Mouse (Mus musculus) kidney, embryonic 16.5 days (tissue): ENCODE data around the gene Fgfr4. TPM values are rescaled to one million over a fixed set of nuclear protein-coding genes. Genes with fewer than 3 reads are reported as not detected.
A peak's percentile ranks its signal among the peaks of the same experiment; 100 is the strongest.

Experiments
- ATAC-seq: fragments of 200-750 bp; cut with Nextera tagmentation; 2 replicates; pipeline ENCODE4 v1.8.0; 2017; ENCODE audit warnings: moderate TSS enrichment; ENCODE audit not compliant: low FRiP score, low TSS enrichment
- H3K27ac ChIP-seq: fragments of 300-500 bp; sonication (generic); 2 replicates; pipeline ENCODE4 v1.5.1; 2014; ENCODE audit warnings: low read length
- H3K27me3 ChIP-seq: fragments of 300-500 bp; sonication (generic); 2 replicates; pipeline ENCODE4 v1.6.1; 2014; ENCODE audit warnings: low read length, control low read depth, mixed read lengths; ENCODE audit not compliant: insufficient read depth
- H3K36me3 ChIP-seq: fragments of 300-500 bp; sonication (generic); 2 replicates; pipeline ENCODE4 v1.6.1; 2014; ENCODE audit warnings: low read length, control low read depth, mixed read lengths; ENCODE audit not compliant: insufficient read depth
- H3K4me1 ChIP-seq: fragments of 300-500 bp; sonication (generic); 2 replicates; pipeline ENCODE4 v1.6.1; 2014; ENCODE audit warnings: low read length, control low read depth, mixed read lengths; ENCODE audit not compliant: insufficient read depth
- H3K4me2 ChIP-seq: fragments of 300-500 bp; sonication (generic); replicated peaks from 2 replicates; pipeline ENCODE4 v1.6.1; 2014; ENCODE audit warnings: low read depth, low read length
- H3K4me3 ChIP-seq: fragments of 300-500 bp; sonication (generic); 2 replicates; pipeline ENCODE4 v1.5.1; 2014; ENCODE audit warnings: mild to moderate bottlenecking, low read length
- H3K9ac ChIP-seq: fragments of 300-500 bp; sonication (generic); replicated peaks from 2 replicates; pipeline ENCODE4 v1.6.1; 2014; ENCODE audit warnings: low read length
- H3K9me3 ChIP-seq: fragments of 300-500 bp; sonication (generic); 2 replicates; pipeline ENCODE4 v1.6.1; 2016; ENCODE audit warnings: low read length, control low read depth
- WGBS: fragments of 180-500 bp; shearing (Covaris S2); extraction: QIAGEN DNeasy Blood & Tissue Kit; methylation state at CpG from one replicate; pipeline ENCODE4 v1.1.7; 2014; 5-methylcytosine and 5-hydroxymethylcytosine counted together
- polyA plus RNA-seq: library from polyadenylated mRNA; unstranded; fragments of >200 nt; fragmentation: Nextera tagmentation; extraction: Ambion mirVana; gene quantifications from 2 replicates; pipeline ENCODE4 v1.2.1, GENCODE M21; 2015

The Fgfr4 gene
- polyA plus RNA-seq, 1 experiment from 2014 or later = 23.0 TPM

DNA sequence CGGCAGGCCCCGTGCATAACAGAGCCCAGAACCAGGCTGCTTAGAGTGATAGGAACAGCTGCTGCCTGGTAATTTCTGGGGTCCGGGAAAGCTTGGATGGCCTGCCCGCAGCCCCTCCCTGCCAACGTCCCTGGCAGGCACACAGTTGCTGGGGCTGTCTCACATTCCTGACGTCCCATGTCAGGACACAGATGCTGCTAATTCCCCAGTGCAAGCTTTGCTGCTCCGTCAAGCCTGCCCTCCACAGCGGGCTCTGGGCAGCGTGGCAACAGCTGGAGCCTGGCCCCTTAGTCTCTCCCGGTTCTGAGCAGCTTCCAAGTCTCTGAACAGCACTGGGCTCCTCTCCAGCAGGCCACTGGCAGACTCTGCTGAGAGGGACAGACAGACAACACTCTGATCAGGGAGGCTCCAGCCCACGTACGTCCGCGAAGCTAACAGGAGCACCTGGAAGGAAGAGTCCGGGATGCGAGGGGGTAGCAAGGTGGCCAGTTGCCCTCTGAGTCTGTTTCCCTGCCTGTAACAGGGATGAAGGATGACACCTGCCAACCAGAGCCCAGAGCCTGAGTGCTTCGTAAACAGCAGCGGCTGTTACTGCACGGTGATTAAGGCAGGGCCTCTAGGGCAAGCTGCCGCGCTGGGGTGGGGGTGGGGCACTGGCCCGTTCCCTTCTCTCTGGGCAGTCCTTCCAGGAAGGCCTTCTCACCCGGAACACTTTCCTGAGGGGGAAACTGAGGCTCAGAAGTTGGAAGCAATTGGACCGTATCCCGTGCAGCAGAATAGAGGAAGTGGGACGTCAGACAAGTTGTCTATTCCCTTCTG lies 19.3 kb downstream of the Fgfr4 start:
- H3K9me3 ChIP-seq = no peaks in the 10 kb centered on the region
- H3K4me3 ChIP-seq = peak overlapping the region; percentile 21; the same call in 1 of the 2 replicates
- peak overlapping the region; percentile 50 for H3K4me2 ChIP-seq
- no peaks in the 10 kb centered on the region for H3K27me3 ChIP-seq
- ATAC-seq = peak; percentile 36; the same call in 1 of the 2 replicates
- H3K36me3 ChIP-seq = 0 out of 2 replicates have a peak, but pooled peaks cover 2% of the 10 kb centered on the region
- WGBS = 11% methylated on average over 26 of the region's 26 CpGs
- H3K27ac ChIP-seq = peak overlapping the region; percentile 80
- H3K4me1 ChIP-seq = peaks cover 37% of the 10 kb centered on the region
- H3K9ac ChIP-seq = peak overlapping the region; percentile 41; the same call in 1 of the 2 replicates

DNA sequence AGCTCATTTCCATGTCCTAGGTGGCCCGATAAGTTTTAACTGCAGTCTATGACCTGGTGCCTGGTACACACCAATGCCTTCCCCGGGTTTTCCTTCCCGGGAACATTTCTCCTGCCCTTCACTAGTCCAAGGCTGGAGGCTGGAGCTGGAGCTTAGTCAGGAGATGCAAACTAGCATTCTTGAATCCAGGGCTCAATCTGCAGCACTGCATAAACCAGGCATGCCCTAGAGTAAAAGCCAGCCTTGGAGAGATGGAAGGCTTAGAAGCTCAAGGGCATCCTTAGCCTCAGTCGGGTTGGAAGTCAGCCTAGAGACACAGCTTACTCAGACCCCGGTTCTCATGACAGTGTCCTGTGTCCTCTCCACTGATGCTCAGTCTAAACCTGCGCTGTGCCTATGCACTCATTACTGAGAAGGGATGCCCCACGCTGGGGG lies 19.9 kb downstream of the Fgfr4 start:
- no peaks in the 10 kb centered on the region for H3K9me3 ChIP-seq
- H3K4me3 ChIP-seq = no peak overlapping the region; the same call in 1 of the 2 replicates
- 0 out of 2 replicates have a peak overlapping the region, but pooled peaks have one; percentile 41 for H3K9ac ChIP-seq
- H3K4me2 ChIP-seq = peak overlapping the region; percentile 50
- H3K27ac ChIP-seq = peak overlapping the region; percentile 80; the same call in 1 of the 2 replicates
- no peaks in the 10 kb centered on the region for H3K36me3 ChIP-seq
- no peaks in the 10 kb centered on the region for H3K27me3 ChIP-seq
- ATAC-seq = no peak
- peaks cover 37% of the 10 kb centered on the region for H3K4me1 ChIP-seq
- 46% methylated on average over 7 of the region's 7 CpGs for WGBS

DNA sequence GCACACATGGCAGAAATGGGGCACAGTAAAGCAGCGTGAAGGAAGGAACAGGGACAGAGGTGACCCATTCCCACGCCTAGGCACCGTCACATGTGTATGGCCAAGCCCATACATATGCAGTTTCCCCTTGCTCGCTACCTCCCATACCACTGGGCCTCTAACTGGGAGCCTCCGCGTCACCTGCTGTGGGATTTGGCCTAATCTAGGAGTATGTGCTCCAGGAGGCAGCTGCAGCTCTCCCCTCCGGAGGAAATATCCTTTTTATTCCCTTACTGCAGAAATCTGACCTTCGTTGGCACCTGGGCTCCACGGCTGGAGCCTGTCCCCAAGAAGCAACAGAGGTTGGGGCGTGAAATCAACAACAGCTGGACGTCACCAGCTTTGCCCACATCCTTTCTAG lies 21.9 kb downstream of the Fgfr4 start:
- no peak for ATAC-seq
- WGBS = 76% methylated on average over 11 of the region's 11 CpGs
- Histone ChIP-seq H3K4me2 (no peak overlapping the region), H3K9me3 (no peaks in the 10 kb centered on the region), H3K27me3 (no peaks in the 10 kb centered on the region), H3K36me3 (no peaks in the 10 kb centered on the region), H3K9ac (no peak overlapping the region), H3K4me1 (peaks cover 20% of the 10 kb centered on the region), H3K4me3 (no peak overlapping the region), H3K27ac (no peak overlapping the region)

- H3K9ac ChIP-seq = no peak overlapping the region
- no peak overlapping the region for H3K4me3 ChIP-seq
- H3K36me3 ChIP-seq = no peaks in the 10 kb centered on the region
These were observed 23.8 kb downstream of the Fgfr4 start for GRCm38 (mm10) chr13:55176265-55176664.

GRCm38 (mm10) chr13:55177903-55178496 lies 25.6 kb downstream of the Fgfr4 start:
- whole genome bisulfite sequencing = 58% methylated on average over 4 of the region's 4 CpGs

More at GRCm38 (mm10) chr13:55176265-55176664, 23.8 kb downstream of the Fgfr4 start:
- Histone ChIP-seq H3K4me2 (no peak overlapping the region), H3K9me3 (no peaks in the 10 kb centered on the region), H3K27ac (no peak overlapping the region), H3K4me1 (peaks cover 12% of the 10 kb centered on the region), H3K27me3 (no peaks in the 10 kb centered on the region)
- WGBS = 74% methylated on average over 6 of the region's 6 CpGs
- no peak for ATAC-seq

DNA sequence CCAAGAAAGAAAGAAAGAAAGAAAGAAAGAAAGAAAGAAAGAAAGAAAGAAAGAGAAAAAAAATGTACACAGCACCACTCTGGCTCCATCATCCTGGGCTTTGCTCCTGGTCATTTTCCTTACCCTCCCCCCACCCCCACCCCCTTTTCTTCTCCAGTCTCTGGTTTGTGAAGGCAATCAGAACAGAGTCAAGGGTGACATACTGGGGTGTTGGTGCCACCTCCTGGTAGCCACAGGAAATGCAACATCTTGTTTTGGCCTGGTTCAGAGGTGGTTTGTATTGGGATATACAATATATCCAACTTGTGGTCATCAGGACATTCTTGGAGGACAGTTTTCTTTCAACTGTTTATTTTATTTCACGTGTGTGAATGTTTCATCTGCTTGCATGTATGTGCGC lies 26.1 kb downstream of the Fgfr4 start:
- H3K27ac ChIP-seq = no peak overlapping the region
- no peaks in the 10 kb centered on the region for H3K9me3 ChIP-seq
- WGBS = 36% methylated on average over 2 of the region's 2 CpGs
- H3K4me3 ChIP-seq = no peak overlapping the region
- no peaks in the 10 kb centered on the region for H3K27me3 ChIP-seq
- H3K4me1 ChIP-seq = peaks cover 6% of the 10 kb centered on the region
- no peak overlapping the region for H3K4me2 ChIP-seq
- H3K36me3 ChIP-seq = no peaks in the 10 kb centered on the region
- H3K9ac ChIP-seq = no peak overlapping the region
- 0 out of 2 replicates have a peak, but pooled peaks have one; percentile 43 for ATAC-seq

More at GRCm38 (mm10) chr13:55177903-55178496, 25.6 kb downstream of the Fgfr4 start:
- ATAC-seq = no peak
- Histone ChIP-seq H3K9me3 (no peaks in the 10 kb centered on the region), H3K36me3 (no peaks in the 10 kb centered on the region), H3K4me2 (no peak overlapping the region), H3K27me3 (no peaks in the 10 kb centered on the region), H3K4me1 (peaks cover 6% of the 10 kb centered on the region), H3K9ac (no peak overlapping the region), H3K27ac (no peak overlapping the region), H3K4me3 (no peak overlapping the region)

DNA sequence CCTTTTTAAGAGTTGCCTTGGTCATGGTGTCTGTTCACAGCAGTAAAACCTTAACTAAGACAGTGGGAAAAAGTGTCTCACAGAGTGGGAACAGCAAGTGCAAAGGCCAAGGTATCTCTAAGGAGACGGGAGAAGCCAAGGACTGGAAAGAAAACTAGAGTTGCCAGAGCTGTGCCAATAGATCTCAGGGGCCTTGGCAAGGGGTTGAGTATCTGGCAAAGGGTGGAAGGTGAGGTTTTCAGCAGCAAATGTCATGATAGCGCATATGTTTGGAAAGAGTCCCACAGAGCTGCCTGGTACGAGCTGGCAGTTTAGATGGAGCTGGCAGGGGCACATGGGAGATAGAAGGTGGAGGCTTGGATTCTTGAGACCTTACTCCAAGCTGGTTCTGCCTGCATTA lies 27.2 kb downstream of the Fgfr4 start:
- no peak for ATAC-seq
- H3K4me1 ChIP-seq = peaks cover 6% of the 10 kb centered on the region
- H3K27ac ChIP-seq = no peak overlapping the region
- H3K9me3 ChIP-seq = no peaks in the 10 kb centered on the region
- no peaks in the 10 kb centered on the region for H3K27me3 ChIP-seq
- no peak overlapping the region for H3K4me3 ChIP-seq
- WGBS = 85% methylated on average over 3 of the region's 3 CpGs
- no peak overlapping the region for H3K4me2 ChIP-seq
- no peak overlapping the region for H3K9ac ChIP-seq
- no peaks in the 10 kb centered on the region for H3K36me3 ChIP-seq

GRCm38 (mm10) chr13:55181786-55182172 lies 29.3 kb downstream of the Fgfr4 start:
- H3K9ac ChIP-seq = peak overlapping the region; percentile 78
- 81% methylated on average over 2 of the region's 2 CpGs for whole genome bisulfite sequencing
- peak overlapping the region; percentile 94 for H3K27ac ChIP-seq
- peak; percentile 13; the same call in 1 of the 2 replicates for ATAC-seq
- H3K27me3 ChIP-seq = no peaks in the 10 kb centered on the region
- no peaks in the 10 kb centered on the region for H3K36me3 ChIP-seq
- H3K4me3 ChIP-seq = peak overlapping the region; percentile 50
- H3K4me1 ChIP-seq = peaks cover 6% of the 10 kb centered on the region
- H3K9me3 ChIP-seq = no peaks in the 10 kb centered on the region
- H3K4me2 ChIP-seq = peak overlapping the region; percentile 70

- Histone ChIP-seq H3K9ac (peak overlapping the region; percentile 78), H3K4me3 (peak overlapping the region; percentile 50), H3K9me3 (no peaks in the 10 kb centered on the region), H3K36me3 (no peaks in the 10 kb centered on the region), H3K27me3 (no peaks in the 10 kb centered on the region), H3K4me1 (peaks cover 6% of the 10 kb centered on the region), H3K4me2 (peak overlapping the region; percentile 70), H3K27ac (peak overlapping the region; percentile 94)
- ATAC-seq = peak; percentile 91
- WGBS = 2% methylated on average over 23 of the region's 23 CpGs
These were observed 29.9 kb downstream of the Fgfr4 start for GRCm38 (mm10) chr13:55182173-55182894.
